Mouse (Mus musculus) adipose tissue, adult 10 weeks (tissue): Measurements from ENCODE around the gene Olfr1033. TPM values are rescaled to one million over a fixed set of nuclear protein-coding genes. Genes with fewer than 3 reads are reported as not detected.

Source experiments
- polyA plus RNA-seq: library from polyadenylated mRNA; stranded (reverse); fragments of 350-450 nt; fragmentation: Illumina TruSeq; extraction: RNeasy Lipid Tissue Mini Kit (QIAGEN cat#74804); gene quantifications from one replicate; pipeline ENCODE4 v1.2.3, GENCODE M21; 2014; ENCODE audit warnings: low read depth, low replicate concordance

The Olfr1033 gene
- 8.5 TPM for polyA plus RNA-seq

DNA sequence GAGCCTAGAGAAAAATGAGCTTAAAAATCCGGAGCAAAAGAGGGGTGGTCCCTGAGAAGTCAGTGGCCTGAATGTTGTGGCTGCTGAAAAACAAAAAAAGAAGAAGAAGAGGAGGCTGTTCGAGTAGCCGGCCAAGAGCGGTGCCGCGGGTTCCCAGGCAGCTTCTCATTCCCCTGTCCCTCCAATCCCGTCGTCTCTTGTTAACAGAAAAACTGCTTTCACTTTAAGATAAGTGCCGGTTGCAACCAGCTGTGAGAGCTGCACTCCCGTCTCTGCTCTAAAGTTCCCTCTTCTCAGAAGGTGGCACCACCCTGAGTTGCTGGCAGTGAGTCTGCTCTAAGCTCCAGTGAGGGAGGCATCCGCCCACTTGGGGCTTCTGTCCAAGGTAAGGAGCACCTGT, at the start of gene Olfr1033:
Gene Olfr1033, plus strand, starts transcription at position 228 of the 400 bp plus-strand sequence.

DNA sequence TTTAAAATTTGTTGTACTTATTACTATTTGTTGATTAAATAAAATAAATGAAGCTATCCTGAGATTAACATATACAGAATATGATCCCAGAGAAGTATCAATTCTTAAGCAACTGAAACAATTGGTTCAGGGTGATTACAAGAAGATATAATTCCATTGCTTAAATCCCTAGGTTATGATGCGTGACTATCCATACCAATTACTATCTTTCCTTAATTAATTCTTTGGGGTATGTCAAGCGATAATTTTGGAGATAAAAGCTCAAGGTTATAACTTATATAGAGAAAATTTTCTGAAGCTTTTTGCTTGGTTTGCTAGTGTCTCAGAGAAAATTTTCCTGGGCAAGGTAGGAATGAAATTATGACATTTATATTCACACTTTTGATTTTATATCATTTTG, 46.8 kb upstream of the Olfr1033 start, which contains the start of gene Olfr1029:
Gene Olfr1029, plus strand, starts transcription at position 301 of the 400 bp plus-strand sequence.

DNA sequence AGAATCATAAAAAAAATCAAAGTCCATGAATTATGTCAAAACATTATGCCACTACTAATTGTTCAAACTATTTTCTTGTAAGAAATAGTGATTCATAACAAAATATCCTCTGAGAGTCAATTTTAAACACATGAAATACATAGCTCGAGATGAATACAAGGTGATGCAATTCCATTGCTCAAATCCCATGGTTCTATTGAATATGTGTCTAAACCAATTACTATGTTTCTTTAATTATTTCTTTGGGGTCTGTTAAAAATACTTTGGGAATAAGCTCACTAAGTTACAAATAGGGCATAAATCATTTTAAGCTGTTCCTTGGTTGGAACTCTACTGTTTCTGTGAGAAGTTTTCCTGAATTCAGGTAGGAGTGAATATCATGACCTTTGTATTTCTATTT, 41.5 kb upstream of the Olfr1033 start, which contains the start of gene Olfr1030:
Gene Olfr1030, plus strand, starts transcription at position 301 of the 400 bp plus-strand sequence.

DNA sequence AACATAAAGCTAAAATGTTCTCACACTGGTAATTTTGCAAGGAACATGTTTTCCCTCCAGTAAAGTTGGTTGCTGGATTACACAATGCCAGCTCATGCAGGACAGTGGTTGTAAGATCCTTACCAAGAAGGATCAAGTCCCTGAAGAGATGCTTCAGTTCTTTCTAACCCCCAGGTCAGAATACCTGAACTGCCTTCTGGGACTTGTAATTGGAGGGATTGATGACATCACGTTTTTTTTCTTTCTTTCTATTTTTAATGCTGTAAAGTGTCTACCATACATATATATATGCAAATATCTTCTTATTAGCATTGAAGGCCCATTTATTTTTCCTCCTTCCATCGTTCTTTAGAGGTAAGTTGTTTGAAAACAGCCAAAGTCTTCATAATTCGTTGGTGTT, 30.4 kb upstream of the Olfr1033 start, which contains the start of gene Olfr1031:
Gene Olfr1031, plus strand, starts transcription at position 301 of the 400 bp plus-strand sequence.

DNA sequence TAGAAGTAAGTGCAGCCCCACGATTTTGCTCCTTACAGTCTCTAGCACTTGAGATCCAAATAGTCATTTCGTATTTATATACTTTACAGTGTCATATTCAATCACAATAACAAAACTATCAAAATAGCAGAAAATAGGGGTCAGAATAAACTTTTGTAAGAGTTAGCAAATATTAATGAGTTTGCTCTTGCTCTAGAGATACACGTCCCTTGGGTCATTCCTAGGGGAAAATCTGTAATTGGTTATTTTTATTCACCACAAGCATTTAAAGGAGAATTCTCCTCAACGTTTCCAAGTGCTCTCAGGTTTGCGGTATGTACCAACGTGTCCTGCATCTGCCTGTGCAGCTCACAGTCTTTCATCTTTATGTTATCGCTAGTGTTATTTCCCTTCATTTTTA, 15.2 kb upstream of the Olfr1033 start, which contains the start of gene Olfr1032:
Gene Olfr1032, plus strand, starts transcription at position 301 of the 400 bp plus-strand sequence.

DNA sequence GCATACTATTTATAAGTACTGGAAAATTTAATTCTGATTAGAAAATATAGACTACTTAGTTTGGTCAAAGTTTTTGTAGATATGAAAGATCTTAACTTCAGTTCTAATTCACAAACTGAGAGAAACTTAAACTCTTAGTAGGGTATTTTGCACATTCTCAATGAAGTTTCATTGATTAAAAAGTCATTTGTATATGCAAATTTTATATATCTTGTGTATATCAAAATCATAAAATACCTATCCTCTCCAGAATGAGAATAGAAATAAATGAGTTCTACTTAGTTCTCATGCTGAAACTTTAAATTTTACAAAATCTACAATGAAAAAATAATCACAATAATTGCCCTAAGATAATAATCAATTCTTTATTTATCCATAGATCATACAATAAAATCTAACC, 25.1 kb downstream of the Olfr1033 start, which contains the start of gene Olfr1034:
Gene Olfr1034, plus strand, starts transcription at position 301 of the 400 bp plus-strand sequence.

DNA sequence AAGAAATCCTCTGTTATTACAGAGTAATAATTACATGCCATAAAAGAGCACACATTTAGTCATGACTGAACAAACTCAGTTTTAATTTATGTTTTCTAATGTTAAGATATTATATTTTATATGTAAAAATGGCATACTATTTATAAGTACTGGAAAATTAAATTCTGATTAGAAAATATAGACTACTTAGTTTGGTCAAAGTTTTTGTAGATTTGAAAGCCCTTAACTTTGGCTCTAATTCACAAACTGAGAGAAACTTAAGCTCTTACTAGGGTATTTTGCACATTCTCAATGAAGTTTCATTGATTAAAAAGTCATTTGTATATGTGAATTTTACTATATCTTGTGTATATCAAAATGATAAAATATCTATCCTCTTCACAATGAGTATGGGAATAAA, 53.3 kb downstream of the Olfr1033 start, which contains the start of gene Olfr1036:
Gene Olfr1036, plus strand, starts transcription at position 301 of the 400 bp plus-strand sequence.

DNA sequence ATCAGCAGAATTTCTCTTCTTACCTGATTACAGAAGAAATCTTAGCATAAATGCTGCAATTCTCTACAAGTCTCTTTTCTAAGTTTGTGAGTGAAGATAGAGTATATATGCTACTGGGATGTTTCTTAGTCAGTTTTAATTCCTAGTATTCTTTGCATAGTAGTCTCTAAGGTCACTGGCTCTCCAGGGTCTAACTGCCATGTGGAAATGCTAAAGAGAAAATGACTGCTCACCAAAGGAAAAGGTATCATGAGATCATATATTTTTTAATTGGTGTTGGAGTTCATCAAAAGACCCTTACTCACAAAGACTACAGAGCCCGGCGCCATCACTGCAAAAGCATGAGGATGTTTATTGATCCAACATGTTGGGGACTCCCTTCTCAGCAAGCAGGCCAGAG, 66.9 kb downstream of the Olfr1033 start, which contains the start of gene Olfr1037:
Gene Olfr1037, minus strand, starts transcription at position 101 of the 400 bp plus-strand sequence.

Other genes with a start within 250 kb of the Olfr1033 start
- not detected for gene Olfr1014, start 247.9 kb upstream of the Olfr1033 start, polyA plus RNA-seq
- not detected for gene Olfr1015, start 238.6 kb upstream of the Olfr1033 start, polyA plus RNA-seq
- not detected for gene Olfr1016, start 218.1 kb upstream of the Olfr1033 start, polyA plus RNA-seq
- gene Olfr1018, start 202.2 kb upstream of the Olfr1033 start, polyA plus RNA-seq, result not detected
- not detected for gene Olfr1019, start 175.2 kb upstream of the Olfr1033 start, polyA plus RNA-seq
- not detected for gene Olfr1020, start 173.6 kb upstream of the Olfr1033 start, polyA plus RNA-seq
- not detected for gene Olfr1022, start 152.0 kb upstream of the Olfr1033 start, polyA plus RNA-seq
- not detected for gene Olfr1023, start 135.0 kb upstream of the Olfr1033 start, polyA plus RNA-seq
- gene Olfr1024, start 115.6 kb upstream of the Olfr1033 start, polyA plus RNA-seq, result not detected
- not detected for gene Olfr1025-ps1, start 105.4 kb upstream of the Olfr1033 start, polyA plus RNA-seq
- gene Olfr1026, start 99.1 kb upstream of the Olfr1033 start, polyA plus RNA-seq, result not detected
- gene Olfr1028, start 70.2 kb upstream of the Olfr1033 start, polyA plus RNA-seq, result not detected
- not detected for gene Olfr1029, start 46.7 kb upstream of the Olfr1033 start, polyA plus RNA-seq
- not detected for gene Olfr1030, start 41.4 kb upstream of the Olfr1033 start, polyA plus RNA-seq
- gene Olfr1031, start 30.3 kb upstream of the Olfr1033 start, polyA plus RNA-seq, result not detected
- not detected for gene Olfr1032, start 15.1 kb upstream of the Olfr1033 start, polyA plus RNA-seq
- 0.53 TPM for gene Olfr1034, start 25.2 kb downstream of the Olfr1033 start, polyA plus RNA-seq
- gene Olfr1036, start 53.4 kb downstream of the Olfr1033 start, polyA plus RNA-seq, result not detected
- gene Olfr1037, start 66.8 kb downstream of the Olfr1033 start, polyA plus RNA-seq, result not detected
- not detected for gene Olfr1039, start 115.3 kb downstream of the Olfr1033 start, polyA plus RNA-seq
- not detected for gene Olfr1040, start 126.1 kb downstream of the Olfr1033 start, polyA plus RNA-seq
- not detected for gene Olfr1042, start 141.2 kb downstream of the Olfr1033 start, polyA plus RNA-seq
- gene Olfr1043, start 146.9 kb downstream of the Olfr1033 start, polyA plus RNA-seq, result not detected
- not detected for gene Olfr1044, start 157.2 kb downstream of the Olfr1033 start, polyA plus RNA-seq
- not detected for gene Olfr52, start 165.1 kb downstream of the Olfr1033 start, polyA plus RNA-seq
- not detected for gene Olfr1045, start 182.4 kb downstream of the Olfr1033 start, polyA plus RNA-seq
- gene Olfr1046, start 198.7 kb downstream of the Olfr1033 start, polyA plus RNA-seq, result not detected
- not detected for gene Olfr1047, start 210.8 kb downstream of the Olfr1033 start, polyA plus RNA-seq
- not detected for gene Olfr1048, start 219.7 kb downstream of the Olfr1033 start, polyA plus RNA-seq
- gene Olfr1049, start 237.7 kb downstream of the Olfr1033 start, polyA plus RNA-seq, result not detected